Mouse (Mus musculus): ENCODE measurements around the gene Supt5. TPM values are rescaled to one million over a fixed set of nuclear protein-coding genes. Genes with fewer than 3 reads are reported as not detected.

Gene Supt5
- total and polyA plus RNA-seq, 3 experiments: 66.0 to 448 (median 156) TPM

DNA sequence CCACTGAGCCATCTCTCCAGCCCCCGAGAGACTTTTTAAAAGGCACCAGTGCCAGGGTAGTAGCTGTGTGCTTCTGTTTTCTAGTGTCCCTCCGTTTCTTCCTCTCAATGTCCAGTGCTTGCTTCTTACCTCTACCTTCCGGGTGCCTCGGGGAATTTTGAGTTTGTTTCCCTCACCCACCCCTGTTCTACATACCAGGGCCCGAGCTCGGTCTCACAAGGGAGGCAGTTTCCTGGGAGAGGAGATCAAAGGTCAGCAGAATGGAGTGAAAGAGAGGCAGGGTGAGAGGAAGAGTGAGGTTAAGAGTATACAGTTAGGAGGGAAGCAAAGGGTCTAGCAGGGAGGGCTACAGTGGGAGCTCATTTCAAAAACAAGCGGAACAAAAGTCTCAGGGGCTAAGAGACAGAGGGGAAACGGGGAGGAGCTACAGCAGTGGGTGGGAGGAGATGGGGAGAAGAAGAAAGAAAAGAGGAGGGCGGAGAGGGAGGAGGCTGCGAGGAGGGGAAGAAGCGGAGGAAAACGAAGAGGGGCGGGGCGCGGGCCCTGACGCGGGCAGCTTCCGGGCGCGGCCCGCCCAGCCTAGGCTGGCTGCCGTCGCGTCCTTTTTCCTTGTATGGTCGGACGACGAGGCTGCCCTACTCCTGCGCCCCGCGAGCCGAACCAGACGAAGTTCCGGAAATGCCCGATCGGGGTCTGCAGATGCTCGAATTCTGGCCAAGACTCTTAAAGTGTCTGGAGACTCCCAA lies 36.8 kb upstream of the Supt5 start (continued):
- TF ChIP-seq TAL1 (IDR thresholded peaks at IDR 0.05; ENCODE audit: low read length) (no peak), GATA1 (IDR thresholded peaks at IDR 0.05; ENCODE audit: low read depth, low read length) (no peak), CHD1 (IDR thresholded peaks at IDR 0.05; ENCODE audit: low read depth, low read length) (no peak)

DNA sequence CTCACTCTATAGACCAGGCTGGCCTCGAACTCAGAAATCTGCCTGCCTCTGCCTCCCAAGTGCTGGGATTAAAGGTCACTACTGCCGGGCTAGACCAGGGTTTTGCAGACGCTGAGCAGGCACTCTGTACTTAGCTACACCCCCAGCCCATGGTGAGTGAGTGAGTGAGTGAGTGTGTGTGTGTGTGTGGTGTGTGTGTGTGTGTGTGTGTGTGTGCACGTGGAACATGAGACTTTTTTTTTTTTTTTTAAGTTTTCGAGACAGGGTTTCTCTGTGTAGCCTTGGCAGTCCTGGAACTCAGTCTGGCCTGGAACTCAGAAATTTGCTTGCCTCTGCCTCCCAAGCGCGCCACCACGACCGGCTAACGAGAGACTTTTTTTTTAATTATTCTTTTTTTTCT lies 36.1 kb upstream of the Supt5 start:
- H3K27me3 ChIP-seq (ENCODE audit: control insufficient read depth in 1 of 2, insufficient read depth in 2 of 2, low read length in 2 of 2): no peaks in the 10 kb centered on the region
- peak overlapping the region; percentile 79 for H3K9ac ChIP-seq (ENCODE audit: control insufficient read depth, low read depth, low read length, poor library complexity, severe bottlenecking)
- peak overlapping the region; percentile 93 for H3K27ac ChIP-seq (ENCODE audit: control insufficient read depth, low read depth, low read length)
- peak; percentile 61 for DNase-seq (ENCODE audit: low read depth, low spot score)
- no peaks in the 10 kb centered on the region for H3K9me3 ChIP-seq (replicated peaks; ENCODE audit: insufficient read depth, low read length)
- peak overlapping the region; percentile 68 to 83 for H3K4me3 ChIP-seq (ENCODE audit: control insufficient read depth in 1 of 2, insufficient read depth in 1 of 2, low read depth in 2 of 2, low read length in 2 of 2)
- peaks cover 0 to 16% of the 10 kb centered on the region in 2 experiments; a peak in 2 of 4 replicates for H3K4me1 ChIP-seq (ENCODE audit: control insufficient read depth in 1 of 2, insufficient read depth in 2 of 2, low read length in 2 of 2)
- peaks cover 5% of the 10 kb centered on the region for H3K79me2 ChIP-seq (ENCODE audit: control insufficient read depth, insufficient read depth, low read length, poor library complexity)
- TF ChIP-seq ZNF384 (IDR thresholded peaks at IDR 0.05; ENCODE audit: low read depth, low read length) (peak; percentile 78), POLR2AphosphoS5 (IDR thresholded peaks at IDR 0.05; ENCODE audit: borderline replicate concordance, low read depth, low read length) (no peak), ZMIZ1 (IDR thresholded peaks at IDR 0.05; ENCODE audit: low read depth, low read length) (no peak), E2F4 (IDR thresholded peaks at IDR 0.05; ENCODE audit: borderline replicate concordance, low read depth, low read length) (no peak), TAL1 (IDR thresholded peaks at IDR 0.05; ENCODE audit: low read length) (no peak), MAFK (IDR thresholded peaks at IDR 0.05; ENCODE audit: borderline replicate concordance, low read depth, low read length) (no peak), BHLHE40 (IDR thresholded peaks at IDR 0.05; ENCODE audit: borderline replicate concordance, low read depth, low read length) (peak; percentile 38; the same call in 1 of the 2 replicates), RAD21 (IDR thresholded peaks at IDR 0.05; ENCODE audit: low read depth, low read length) (no peak), TCF12 (IDR thresholded peaks at IDR 0.05; ENCODE audit: low read depth, low read length) (no peak), MXI1 (IDR thresholded peaks at IDR 0.05; ENCODE audit: low read depth, low read length) (peak; percentile 66; the same call in 1 of the 2 replicates), CHD1 (IDR thresholded peaks at IDR 0.05; ENCODE audit: low read depth, low read length) (no peak), UBTF (IDR thresholded peaks at IDR 0.05; ENCODE audit: borderline replicate concordance, insufficient read depth, low read depth, low read length) (no peak)
- peaks cover 0 to 7% of the 10 kb centered on the region in 2 experiments; a peak in 2 of 4 replicates for H3K36me3 ChIP-seq (ENCODE audit: control insufficient read depth in 1 of 2, insufficient read depth in 2 of 2, low read length in 2 of 2)

DNA sequence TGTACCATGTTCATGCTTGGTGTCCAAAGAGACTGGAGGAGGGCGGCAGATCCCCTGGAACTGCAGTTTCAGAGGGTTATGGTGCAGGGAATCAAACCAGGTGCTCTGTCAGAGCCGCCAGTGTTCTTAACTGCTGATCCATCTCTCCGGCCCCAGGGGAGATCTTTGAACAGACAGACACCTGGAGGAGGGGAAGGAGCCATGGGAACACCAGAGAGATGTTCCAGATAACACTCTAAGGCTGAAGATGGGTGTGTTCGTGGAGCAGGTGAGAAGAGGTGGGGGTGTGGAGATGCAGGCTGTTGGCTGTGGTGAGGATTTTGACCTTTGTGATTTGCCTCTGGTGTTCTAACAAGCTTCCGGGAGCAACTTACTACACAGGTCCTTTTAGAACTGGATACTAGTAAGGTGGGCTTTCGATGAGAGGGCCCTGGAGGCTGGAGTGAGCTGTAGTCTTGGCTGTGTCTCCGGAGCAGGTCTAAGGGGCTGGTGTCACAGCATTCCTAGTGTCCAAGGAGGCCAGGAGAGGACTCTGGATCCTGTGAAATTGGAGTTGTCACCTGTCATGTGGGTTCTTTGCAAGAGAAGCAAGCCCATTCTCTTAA lies 35.4 kb upstream of the Supt5 start:
- peak; percentile 50 for DNase-seq (ENCODE audit: low read depth, low spot score)
- TF ChIP-seq POLR2AphosphoS5 (IDR thresholded peaks at IDR 0.05; ENCODE audit: borderline replicate concordance, low read depth, low read length): no peak
- TF ChIP-seq ZMIZ1 (IDR thresholded peaks at IDR 0.05; ENCODE audit: low read depth, low read length): no peak
- TF ChIP-seq CHD1 (IDR thresholded peaks at IDR 0.05; ENCODE audit: low read depth, low read length): no peak
- TF ChIP-seq ZC3H11A (IDR thresholded peaks at IDR 0.05; ENCODE audit: low read depth, low read length): no peak
- TF ChIP-seq TAL1 (IDR thresholded peaks at IDR 0.05; ENCODE audit: low read length): no peak
- Histone ChIP-seq H3K36me3 (ENCODE audit: control insufficient read depth in 1 of 2, insufficient read depth in 2 of 2, low read length in 2 of 2) (peaks cover 0 to 7% of the 10 kb centered on the region in 2 experiments; a peak in 2 of 4 replicates), H3K4me3 (ENCODE audit: control insufficient read depth in 1 of 2, insufficient read depth in 1 of 2, low read depth in 2 of 2, low read length in 2 of 2) (no peak overlapping the region), H3K4me1 (ENCODE audit: control insufficient read depth in 1 of 2, insufficient read depth in 2 of 2, low read length in 2 of 2) (peaks cover 0 to 16% of the 10 kb centered on the region in 2 experiments; a peak in 2 of 4 replicates), H3K27ac (ENCODE audit: control insufficient read depth, low read depth, low read length) (no peak overlapping the region), H3K9ac (ENCODE audit: control insufficient read depth, low read depth, low read length, poor library complexity, severe bottlenecking) (no peak overlapping the region), H3K79me2 (ENCODE audit: control insufficient read depth, insufficient read depth, low read length, poor library complexity) (peaks cover 5% of the 10 kb centered on the region), H3K27me3 (ENCODE audit: control insufficient read depth in 1 of 2, insufficient read depth in 2 of 2, low read length in 2 of 2) (no peaks in the 10 kb centered on the region), H3K9me3 (replicated peaks; ENCODE audit: insufficient read depth, low read length) (no peaks in the 10 kb centered on the region)

Data from MEL (cell line).